Mouse (Mus musculus) gastrocnemius, postnatal 4 days (tissue): Measurements from ENCODE around the gene Fignl2. TPM values are rescaled to one million over a fixed set of nuclear protein-coding genes. Genes with fewer than 3 reads are reported as not detected.

Experiments used
- DNase-seq, 2 experiments: peaks; one replicate each; pipeline ENCODE4 v3.0.0; 2021 to 2022; ENCODE audit warnings: low spot score in 2 of 2, mixed read lengths in 2 of 2
- total RNA-seq, 2 experiments: library from RNA; stranded (reverse); gene quantifications; 2 replicates each; pipeline ENCODE4 v1.2.3; 2021

The Fignl2 gene
- total RNA-seq, 2 experiments from 2014 or later = 3.2 to 4.1 TPM

DNA sequence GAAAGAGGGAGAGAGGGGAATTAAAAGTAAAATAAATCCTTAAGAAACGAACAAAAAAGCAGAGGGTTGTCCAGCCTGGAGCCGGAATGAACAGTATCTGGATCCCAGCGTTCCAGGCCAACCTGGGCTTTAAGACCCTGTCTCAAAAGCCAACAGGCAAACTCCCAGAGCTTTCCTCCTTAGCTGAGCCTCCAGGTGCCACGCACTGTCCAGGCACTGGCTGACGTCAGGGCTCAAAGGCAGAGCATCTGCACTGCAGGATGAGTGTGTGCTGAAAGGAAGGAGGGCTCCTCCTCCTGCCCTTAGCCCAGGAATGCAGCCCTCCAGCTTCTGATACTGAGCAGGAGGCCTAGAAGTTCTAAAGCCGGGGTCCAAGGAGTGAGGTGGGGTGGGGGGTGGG, 15.6 kb upstream of the Fignl2 start:
- no peak for DNase-seq

DNA sequence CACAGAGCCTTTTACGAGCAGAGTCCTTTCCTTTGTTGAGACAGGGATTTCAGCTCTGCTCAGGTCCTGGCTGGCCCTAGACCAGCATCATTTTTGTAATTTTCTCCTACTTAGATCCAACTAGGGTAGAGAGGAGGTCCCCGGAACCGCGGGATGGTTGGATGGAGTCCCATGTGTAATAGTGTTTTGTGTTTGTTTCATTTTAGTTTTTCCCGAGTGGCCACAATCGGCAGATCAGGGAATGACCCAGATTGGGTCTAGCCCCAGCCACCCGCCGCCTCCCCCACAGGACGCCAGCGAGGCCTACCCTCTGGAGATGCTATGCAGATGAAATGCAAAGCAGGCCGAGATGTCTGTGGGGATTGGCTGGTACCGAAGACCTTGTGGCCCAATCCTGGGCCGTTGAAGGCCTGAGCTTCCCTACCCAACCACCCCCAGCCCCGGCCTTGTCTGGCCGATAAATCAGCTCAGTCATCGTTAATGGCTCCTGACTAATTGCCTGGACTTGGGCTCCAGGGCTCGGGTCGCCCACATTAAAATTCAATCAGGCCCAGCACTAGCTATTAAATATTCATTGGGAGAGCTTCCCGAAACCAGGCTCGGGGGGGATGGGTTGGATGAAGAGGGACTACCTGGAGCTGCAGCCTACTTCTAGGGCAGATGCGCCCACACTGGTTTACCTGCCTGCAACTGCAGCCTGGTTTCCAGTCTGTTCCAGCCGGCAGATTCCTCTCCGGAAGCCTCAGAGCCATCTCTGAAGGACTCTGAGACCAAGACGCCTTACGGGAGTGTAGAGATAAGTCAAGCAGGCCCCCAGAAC, 14.7 kb upstream of the Fignl2 start:
- no peak for DNase-seq

DNA sequence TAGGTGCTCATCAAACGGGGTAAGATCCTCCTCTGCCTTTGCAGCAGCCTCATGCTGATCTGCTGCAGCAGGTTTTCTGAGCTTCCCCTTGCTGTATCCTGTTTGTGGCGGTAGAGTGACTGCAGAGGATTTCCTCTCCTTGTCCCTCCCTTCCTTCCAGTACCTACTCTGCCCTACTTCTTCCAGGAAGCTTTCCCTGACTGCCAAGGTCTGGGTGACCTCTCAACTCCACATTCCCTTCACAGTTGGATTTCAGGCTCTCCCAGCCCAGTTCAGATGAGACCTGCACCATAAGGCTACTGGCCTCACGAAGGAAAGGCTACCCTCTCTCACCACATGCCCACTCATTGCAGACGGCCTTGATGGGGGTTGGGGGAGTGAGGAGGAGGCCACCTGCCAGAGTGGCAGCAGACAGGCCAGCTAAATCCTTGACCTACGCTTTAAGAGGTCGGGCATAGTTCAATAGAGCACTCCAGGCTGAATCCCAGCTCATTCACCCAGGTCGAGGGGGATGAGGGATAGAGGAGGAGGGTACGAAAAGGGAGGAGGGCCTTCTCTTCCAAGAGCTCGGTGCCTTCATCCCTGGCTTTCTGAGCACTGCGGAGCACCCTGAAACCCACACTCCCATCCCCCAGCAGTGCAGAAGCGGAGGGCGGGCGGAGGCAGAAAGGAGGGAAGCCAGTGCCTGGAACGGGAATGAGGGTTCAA, 13.9 kb upstream of the Fignl2 start:
- DNase-seq = no peak

DNA sequence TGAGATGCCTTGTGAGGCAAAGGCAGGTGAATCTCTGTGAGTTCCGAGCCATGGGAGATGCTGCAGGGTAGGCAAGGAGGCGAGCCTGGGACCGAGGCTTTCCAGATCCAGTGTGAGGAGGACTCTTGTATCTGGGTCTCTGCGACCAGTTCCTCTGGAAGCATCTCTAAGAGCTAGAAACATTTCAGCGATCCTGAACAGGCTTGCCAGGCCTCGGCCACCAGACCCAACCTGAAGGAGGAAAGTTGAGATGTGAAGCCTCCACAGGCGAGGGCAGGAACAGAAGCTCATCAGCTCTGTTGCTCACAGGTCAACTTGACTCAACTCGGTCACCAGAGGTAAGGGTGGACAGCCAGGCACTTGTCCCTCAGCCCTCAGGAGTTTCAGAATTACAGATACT, 13.2 kb upstream of the Fignl2 start:
- DNase-seq = no peak

DNA sequence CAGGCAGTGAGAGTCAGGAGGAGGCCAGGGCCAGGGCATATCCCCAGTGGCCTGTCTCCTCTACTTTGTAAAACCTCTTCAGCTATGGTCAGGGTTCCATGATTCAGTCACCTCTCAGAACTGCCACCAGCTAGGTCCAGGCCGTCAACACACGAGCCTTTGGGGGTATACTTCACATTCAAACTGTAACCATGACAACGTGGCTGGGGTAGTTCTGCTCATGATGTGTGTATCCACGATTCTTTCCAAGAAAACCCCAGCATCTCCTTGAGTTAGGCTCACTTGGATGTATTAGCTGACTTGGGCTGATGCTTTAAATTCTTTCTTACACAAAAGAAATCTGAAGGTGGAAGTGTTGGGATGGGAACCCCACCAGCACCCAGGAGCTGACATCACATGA, 9.9 kb upstream of the Fignl2 start:
- DNase-seq = no peak

DNA sequence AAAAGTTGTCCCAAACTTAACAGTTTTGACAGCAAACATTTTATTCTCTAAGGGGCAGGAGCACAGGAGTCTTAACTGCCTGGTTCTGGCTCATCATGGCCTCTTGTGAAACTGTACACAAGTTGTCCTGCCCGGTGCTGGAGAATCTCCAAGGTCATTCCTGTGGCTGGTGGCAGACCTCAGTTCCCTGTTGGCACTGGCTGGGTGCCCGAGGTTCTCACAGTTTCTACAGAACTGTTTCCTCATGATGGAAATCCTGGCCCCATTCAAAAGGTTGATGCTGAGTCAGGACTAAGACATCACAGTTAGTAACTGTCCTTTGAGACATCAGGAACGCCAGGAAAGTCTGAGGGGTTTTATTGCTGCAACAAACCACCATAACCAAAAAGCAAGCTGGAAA, 8.6 kb upstream of the Fignl2 start:
- no peak for DNase-seq

DNA sequence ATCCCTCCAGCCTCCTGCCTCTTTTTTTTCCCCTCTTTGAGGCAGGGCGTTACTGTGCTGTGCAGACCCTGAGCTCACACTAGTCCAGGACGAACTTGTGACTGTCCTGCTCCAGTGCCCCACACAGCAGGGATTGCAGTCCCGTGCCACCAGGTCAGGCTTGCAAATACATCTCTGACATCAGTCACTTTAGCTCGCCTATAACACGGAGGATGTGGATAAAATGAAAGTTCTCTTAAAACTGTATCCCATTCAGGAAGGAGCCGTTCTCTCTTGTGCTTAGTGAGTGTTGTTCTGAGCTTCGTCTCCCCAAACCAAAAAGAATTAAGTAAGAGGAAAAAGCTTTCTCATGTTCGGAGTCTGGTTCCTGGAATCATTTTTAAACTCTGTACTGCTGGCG, 8.1 kb upstream of the Fignl2 start:
- no peak for DNase-seq

DNA sequence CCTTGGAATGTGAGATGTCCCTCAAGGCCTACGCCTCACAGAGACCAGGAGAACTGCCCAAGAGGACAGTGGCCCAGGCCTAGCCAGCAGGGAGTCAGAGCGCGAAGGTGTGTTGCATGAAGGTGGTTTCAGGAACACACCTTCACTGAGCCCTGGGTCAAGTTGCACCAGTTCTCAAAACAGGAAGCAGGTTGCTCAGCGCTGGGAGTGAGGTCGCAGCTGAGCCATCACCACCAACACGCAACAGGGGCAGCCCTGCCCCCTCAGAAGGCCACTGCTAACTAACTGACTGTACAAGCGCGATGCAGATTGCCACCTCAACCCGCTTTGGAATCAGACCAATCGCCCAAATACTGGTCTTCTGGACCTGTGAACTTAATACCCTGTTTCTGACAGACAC, 6.1 kb upstream of the Fignl2 start:
- DNase-seq = no peak

DNA sequence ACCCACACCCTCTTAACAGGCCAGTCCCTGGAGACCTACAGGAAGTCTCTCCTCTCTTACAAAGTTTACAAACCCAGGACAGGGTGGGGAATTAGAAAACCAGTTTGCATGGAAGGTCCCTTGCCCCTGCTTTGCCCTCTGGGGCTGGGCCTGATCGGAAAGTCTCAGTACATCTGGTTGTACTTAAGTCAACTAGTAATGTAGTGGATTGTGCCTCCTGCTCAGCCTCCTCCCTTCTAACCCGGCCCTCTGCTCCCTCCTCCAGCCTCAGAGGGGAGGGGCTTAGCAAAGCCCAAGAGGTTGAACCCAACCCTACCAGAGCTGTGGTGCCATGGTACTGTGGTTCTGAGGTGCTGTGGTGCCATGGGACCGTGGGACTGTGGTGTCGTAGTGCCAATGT, 3.9 kb upstream of the Fignl2 start:
- no peak for DNase-seq

DNA sequence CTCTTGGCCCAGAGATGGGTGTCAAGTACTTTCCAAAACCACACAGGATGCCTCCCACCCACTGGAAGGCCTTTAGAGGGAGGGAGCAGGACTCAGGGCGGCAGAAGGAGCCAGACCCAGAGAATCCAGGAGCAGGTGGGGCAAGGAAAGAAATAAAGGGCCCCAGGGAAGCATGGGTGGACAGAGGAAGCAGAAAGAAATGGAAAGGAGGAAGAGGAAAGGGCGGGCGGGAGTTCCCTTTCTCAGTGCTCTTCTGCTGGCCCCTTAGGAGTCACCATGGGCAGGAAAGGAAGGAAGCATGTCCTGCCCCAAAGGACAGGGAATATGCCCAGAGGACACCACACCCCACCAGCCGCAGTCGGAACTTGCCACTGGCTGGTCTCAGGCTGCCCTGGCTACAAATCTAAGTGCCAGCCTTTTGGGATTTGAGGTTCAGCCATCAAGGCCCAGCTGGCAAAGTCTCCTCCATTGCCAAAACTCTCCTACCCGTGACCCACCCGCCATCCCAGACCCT, 2.7 kb upstream of the Fignl2 start:
- no peak for DNase-seq

DNA sequence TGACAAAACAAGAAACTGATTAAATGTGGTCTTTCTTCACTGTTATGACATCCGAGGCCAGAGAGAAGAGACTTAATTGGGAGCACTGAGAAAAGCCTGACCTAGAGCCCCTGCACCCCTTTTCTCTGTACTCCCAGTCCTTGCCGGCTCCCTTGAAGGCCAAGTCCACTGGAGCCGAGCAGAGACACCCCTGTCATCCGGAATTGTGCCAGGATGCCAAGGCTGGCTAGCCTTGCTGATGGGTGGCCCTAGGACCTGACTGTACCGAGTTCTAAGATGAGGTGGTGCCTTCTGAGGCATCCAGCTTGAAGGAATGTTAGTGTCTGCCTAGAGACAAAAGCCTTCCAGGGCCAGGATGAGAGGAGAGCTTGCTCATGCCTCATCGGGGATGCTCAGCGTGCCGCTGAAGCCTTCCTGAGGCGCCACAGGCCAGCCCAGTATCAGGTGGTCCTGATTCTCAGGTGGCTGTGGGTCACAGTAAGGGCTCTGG, 1.7 kb upstream of the Fignl2 start:
- DNase-seq = no peak

DNA sequence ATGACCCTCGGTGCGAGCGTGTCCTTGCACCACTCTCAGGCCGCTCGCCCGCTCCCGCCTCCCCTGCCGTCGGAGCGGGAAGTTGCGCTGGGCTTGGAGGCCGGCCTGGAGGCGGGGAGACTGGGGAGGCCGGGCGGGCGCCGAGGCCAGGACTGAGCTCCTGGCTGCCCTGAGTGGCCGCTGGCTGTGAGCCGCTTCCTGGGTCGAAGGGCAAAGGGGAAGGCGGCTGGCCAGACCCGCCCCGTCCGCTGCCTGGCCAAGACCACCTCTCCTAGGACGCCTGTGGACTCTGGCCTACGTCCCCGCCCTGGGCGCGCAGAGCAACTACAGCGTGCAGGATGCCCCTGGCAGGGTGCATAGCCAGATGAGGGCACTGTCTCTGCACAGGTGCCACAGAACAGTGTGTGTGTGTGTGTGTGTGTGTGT, 377 bp upstream of the Fignl2 start:
- peak; percentile 77 to 85 for DNase-seq

DNA sequence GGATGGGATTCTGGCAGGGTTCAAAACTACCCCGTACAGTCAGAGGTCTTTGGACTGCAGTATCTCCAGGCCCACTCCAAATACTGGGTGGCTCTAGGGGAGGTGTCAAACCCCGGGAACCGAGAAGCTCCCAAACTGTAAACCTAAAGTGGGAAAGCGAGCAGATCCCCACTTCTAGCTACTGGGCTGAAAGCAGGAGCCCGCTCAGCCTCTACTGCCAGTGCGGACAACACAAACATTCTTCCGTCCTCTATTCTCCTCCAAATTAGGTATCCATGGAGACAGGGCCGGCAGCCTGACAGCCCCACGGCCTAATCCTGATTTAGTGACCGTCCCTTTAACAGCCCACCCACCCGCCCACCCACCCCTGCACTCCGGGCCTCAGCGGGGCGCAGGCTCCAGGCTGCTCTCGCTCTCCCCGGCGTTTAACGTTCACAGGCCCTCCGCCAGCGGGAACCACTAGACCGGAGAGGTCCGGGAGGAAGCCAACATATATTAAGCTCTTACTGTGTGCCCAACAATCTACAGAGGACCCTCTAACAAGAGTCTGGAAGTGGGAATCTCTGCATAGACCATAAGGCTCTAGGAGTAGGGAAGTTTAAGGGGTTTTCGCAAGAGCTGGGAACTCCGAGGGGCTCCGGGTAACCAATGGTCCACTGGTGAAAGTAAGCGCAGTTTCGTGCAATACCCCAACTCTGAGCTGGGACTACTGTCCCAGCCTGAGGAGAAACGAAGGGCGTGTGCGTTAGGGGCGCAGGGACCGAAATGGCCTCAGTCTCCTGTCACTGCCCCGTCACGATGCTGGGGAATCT, 1.2 kb downstream of the Fignl2 start:
- no peak for DNase-seq

DNA sequence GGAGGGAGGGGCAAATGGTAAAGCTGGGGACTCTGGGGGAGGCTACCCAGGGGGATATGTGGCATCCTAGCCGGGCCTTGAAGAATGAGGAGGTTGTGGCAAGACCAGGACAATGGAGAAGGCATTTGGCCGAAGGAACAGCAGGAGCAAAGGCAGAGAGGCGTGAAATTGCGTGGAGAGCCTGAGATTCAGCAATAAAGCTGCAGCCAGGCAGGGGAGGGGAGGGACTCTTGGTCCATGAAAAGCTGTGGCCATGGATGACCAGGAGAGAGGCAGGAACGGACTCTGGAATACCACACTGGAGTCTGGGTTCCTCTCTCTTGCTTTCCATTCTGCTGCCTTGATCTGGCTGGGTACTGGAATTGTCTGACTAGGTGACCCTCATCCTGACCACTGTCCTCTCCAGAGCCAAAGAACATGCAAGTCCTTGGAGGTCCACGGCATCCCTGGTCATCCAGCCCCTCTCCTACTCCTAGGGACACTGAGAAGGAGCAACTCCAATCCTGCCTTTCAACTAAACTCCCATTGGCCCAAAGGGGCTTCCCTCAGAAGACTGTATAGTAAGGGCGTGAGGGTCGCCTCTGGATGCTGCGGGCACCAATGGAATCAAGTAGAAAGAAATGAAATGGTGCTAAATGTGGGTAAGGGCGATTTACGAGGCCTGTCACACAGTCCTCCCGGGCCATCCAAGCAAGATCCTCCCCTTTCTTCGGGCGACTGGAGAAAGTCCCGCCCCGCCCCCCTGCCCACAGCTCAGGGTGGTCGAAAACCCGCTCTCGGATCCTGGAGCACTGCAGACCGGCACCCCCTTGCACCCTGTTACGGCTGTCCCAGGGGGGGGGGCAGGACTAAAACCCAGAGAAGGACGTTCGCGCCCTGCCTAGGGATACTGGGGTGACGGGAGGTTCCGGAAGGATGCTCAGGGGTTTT, 2.0 kb downstream of the Fignl2 start:
- DNase-seq = no peak

DNA sequence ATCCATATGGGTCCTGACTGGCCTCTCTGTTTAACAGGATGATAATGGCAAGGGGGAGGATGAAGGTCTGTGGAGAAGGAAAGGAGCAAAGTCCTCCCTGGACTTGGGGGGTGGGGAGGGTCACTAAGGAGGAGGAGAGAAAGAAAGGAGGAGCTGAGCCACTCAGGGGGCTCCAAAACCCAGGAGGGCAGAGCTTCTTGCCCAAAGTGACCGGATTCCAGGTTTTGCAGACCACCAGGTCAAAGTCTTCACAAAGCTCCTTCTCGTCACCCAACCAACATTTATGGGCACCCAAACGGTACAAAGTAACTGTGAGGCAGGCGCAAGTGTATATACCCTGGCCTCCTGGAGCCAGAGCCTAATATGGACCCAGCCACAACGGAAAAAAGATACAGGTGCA, 2.7 kb downstream of the Fignl2 start:
- DNase-seq = no peak

DNA sequence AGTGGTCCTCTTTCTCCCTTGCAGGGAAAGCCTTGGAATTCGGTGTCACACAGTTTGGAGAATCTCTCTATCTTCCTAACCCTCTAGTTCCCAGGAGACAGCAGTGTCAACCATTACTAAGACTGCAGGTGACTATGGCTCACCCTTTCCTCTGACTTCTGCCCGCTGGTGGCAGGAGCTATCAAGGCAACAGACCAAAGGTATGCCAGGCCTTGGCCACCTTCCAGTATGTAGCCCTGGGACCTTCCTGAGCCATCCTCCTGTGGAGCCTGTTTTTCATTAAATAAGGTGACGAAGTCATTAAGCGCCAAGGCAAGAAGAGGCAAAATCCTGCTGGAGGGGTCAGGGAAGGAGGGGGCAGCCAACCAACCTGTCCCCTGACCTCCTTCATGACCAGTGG, 3.2 kb downstream of the Fignl2 start:
- DNase-seq = no peak

DNA sequence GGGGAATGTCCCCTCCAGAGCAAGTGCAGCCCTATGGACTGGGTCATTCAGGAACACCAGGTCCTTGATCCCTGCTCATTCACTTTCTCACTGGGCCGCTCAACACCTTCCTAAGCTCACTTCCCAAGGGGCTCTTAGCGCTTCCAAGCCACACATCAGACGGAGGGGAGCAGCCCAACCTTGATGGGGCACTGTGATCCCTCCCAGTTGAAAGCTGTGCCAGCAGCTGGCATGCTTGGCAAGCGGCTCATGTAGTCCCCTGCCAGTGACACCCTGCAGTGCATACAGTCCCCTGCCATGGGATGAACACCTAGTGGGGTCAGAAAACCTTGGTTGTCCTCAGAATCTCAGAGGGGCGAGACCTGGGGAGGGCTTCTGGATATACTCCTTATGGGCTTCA, 4.3 kb downstream of the Fignl2 start:
- DNase-seq = no peak

DNA sequence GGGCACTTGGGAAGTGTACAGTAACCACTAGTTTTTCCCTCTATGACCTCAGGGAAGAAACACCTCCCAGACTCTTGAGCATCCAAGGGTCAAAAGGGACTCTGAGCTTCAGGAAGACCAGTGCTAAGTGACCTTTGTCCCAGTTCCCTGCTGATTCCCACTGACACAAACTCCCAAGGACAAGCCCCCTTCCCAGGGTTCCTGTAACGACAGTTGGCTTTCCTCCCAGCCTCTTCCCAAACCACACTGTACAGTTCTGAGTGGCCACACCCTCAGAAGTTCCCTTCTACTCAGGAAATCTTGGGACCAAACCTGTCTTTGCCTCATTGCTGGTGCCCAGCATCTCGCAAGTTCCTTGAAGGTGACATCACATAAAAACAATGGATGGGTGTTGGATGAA, 5.6 kb downstream of the Fignl2 start:
- no peak for DNase-seq

DNA sequence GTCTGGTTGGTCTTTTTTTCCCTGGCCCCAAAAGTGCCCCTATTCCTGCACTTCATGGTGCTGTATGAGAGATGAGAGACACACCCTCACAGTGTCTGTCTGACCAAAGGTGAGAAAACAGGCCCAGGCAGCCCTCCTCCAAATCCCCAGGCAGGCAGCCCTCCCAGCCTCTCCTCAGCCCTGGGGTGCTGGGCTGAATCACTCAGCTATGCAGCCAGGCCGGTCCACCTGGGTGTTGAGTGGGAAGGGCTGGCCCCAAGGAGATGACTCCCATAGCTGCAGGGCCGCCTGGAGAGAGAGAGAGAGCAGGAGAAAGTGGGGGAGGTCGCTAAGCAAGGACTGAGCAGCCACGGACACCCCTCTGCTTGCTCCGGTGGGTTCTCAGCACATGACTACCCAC, 7.6 kb downstream of the Fignl2 start:
- DNase-seq = no peak

DNA sequence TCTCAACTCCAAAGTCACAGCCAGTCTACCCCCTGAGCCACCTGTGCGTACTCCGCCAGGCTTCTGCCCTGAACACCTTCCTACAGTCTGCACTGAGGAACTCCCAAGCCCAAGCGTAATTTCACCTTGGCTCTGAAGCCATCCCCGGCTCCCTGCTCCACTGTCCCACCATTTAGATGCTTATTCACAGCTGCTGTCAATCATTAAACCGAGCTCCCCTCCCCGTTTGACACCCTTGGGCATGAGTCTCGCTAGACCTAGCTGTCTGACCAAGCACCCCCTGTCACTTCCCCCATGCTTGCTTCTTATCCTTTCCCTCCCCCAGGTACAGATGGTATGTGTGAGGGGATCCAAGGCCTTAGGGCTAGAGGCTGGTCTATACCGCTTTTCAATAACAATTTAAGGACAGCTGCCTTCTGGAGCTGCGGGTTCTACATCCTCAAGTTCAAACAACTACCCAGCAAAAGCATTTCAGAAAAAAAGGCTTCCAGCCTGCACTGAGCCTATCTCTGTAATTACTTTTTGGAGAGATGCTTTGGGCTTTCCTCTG, 8.7 kb downstream of the Fignl2 start:
- DNase-seq = no peak
